ENCODE assay signal across 25 mouse cellular contexts in the genomic region with DNA sequence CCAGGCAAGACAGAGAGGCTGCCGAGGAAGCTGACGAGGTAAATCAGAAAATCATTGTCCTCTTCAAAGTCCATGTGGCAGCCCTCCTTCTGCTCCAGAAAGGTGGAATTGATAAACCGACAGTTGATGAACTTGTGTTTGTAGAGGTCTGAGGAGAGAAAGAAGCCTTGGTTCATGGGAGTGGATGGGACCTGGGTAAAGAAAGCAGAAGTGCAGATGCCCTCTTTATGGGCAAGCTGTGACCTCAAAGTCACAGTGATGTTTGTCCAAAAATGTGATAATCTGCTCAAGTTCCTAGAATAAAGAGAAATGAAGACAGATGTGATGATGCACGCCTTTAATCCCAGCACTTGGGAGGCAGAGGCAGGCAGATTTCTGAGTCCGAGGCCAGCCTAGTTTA.
"Had no signal": no experiment of that assay in that cellular context is flagged by ENCODE, and none has a peak within 500 bp of the region (broad histone marks: within the 10 kb centered on the region; RNA-seq: fewer than 3 reads in every experiment).

No protein-coding gene starts in this region.

- H3K27me3 ChIP-seq: heart, embryonic 13.5 days; heart, embryonic 15.5 days; hindbrain, embryonic 13.5 days; hindbrain, embryonic 15.5 days; kidney, embryonic 15.5 days; limb, embryonic 13.5 days; limb, embryonic 15.5 days; liver, embryonic 12.5 days had no signal

- DNase-seq: gastrocnemius, postnatal 14 days; gastrocnemius, postnatal 36 days; heart, adult 2 months; heart, postnatal 14 days; heart, postnatal 36 days; kidney, adult 11 months; kidney, adult 2 months; kidney, adult 9 months; kidney, postnatal 14 days; kidney, postnatal 36 days had no signal

- H3K4me3 ChIP-seq: heart, adult 2 months; heart, embryonic 13.5 days; heart, embryonic 15.5 days; hindbrain, embryonic 13.5 days; hindbrain, embryonic 15.5 days; kidney, embryonic 15.5 days; layer of hippocampus, adult 2 months; left cerebral cortex, adult 2 months; limb, embryonic 13.5 days; limb, embryonic 15.5 days; liver, embryonic 12.5 days had no signal

- H3K4me2 ChIP-seq: heart, embryonic 11.5 days; heart, embryonic 13.5 days; heart, embryonic 15.5 days; hindbrain, embryonic 13.5 days; hindbrain, embryonic 15.5 days; kidney, embryonic 15.5 days; limb, embryonic 13.5 days; limb, embryonic 15.5 days; liver, embryonic 12.5 days had no signal

- H3K36me3 ChIP-seq: heart, embryonic 13.5 days; heart, embryonic 15.5 days; hindbrain, embryonic 13.5 days; hindbrain, embryonic 15.5 days; kidney, embryonic 15.5 days; limb, embryonic 13.5 days; limb, embryonic 15.5 days; liver, embryonic 12.5 days had no signal

- H3K9ac ChIP-seq: heart, embryonic 13.5 days; heart, embryonic 15.5 days; hindbrain, embryonic 13.5 days; hindbrain, embryonic 15.5 days; kidney, embryonic 15.5 days; limb, embryonic 13.5 days; limb, embryonic 15.5 days; liver, embryonic 12.5 days; liver, embryonic 14.5 days had no signal

- H3K27ac ChIP-seq: heart, adult 2 months; heart, embryonic 13.5 days; heart, embryonic 15.5 days; hindbrain, embryonic 13.5 days; hindbrain, embryonic 15.5 days; hindbrain, postnatal 0 days; kidney, embryonic 15.5 days; kidney, postnatal 0 days; layer of hippocampus, adult 2 months; left cerebral cortex, adult 2 months; limb, embryonic 13.5 days; limb, embryonic 15.5 days; liver, embryonic 12.5 days; liver, embryonic 14.5 days had no signal

- H3K4me1 ChIP-seq: heart, embryonic 13.5 days; heart, embryonic 15.5 days; hindbrain, embryonic 15.5 days; kidney, embryonic 15.5 days; limb, embryonic 13.5 days; limb, embryonic 15.5 days; liver, embryonic 12.5 days had no signal

- ATAC-seq: hindbrain, postnatal 0 days; intestine, embryonic 16.5 days; liver, embryonic 12.5 days had no signal

- H3K9me3 ChIP-seq: heart, embryonic 13.5 days; heart, embryonic 15.5 days; hindbrain, embryonic 13.5 days; hindbrain, embryonic 15.5 days; kidney, embryonic 15.5 days; limb, embryonic 13.5 days; limb, embryonic 15.5 days; liver, embryonic 12.5 days had no signal
